ENCODE assay signal across 16 mouse cellular contexts in the genomic region with DNA sequence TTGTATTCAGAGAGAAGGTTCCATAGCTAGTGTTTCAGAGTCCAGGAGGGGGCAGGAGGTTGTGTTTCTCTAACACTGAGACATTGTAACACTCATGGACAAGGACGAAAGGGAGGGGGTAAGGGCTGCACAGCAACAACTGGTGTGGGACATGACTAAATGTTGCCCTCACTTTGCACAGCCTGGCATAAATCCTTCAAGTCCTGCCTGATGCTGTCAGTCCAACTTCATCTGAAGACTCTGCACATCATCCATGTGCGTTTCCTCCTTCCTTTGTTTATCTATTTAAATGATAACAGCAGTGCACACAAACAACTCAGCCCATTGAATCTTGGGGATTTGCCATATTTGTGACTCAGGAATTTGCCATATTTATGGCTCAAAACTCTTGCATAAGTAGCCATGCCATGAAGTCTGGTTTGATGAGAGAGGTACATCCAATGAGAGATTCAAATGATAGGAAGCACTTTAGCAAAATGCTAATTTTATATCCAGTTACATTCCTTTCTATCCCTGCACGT.
"Had no signal": no experiment of that assay in that cellular context is flagged by ENCODE, and none has a peak within 500 bp of the region (broad histone marks: within the 10 kb centered on the region; RNA-seq: fewer than 3 reads in every experiment).

No protein-coding gene starts in this region.

- H3K4me1 ChIP-seq: limb, embryonic 15.5 days; liver, embryonic 12.5 days; midbrain, embryonic 12.5 days; neural tube, embryonic 13.5 days had no signal

- DNase-seq: kidney, adult 11 months; kidney, adult 9 months; kidney, postnatal 36 days; layer of hippocampus, adult 9-11 months; layer of hippocampus, postnatal 36 days; lung, postnatal 36 days; right cerebral cortex, adult 18-20 months; thymus, adult 2 months; thymus, postnatal 25 days had no signal

- H3K9me3 ChIP-seq: limb, embryonic 15.5 days; liver, embryonic 12.5 days; midbrain, embryonic 12.5 days; neural tube, embryonic 13.5 days had no signal

- H3K36me3 ChIP-seq: limb, embryonic 15.5 days; liver, embryonic 12.5 days; midbrain, embryonic 12.5 days; neural tube, embryonic 13.5 days had no signal

- H3K27ac ChIP-seq: kidney, postnatal 0 days; limb, embryonic 15.5 days; liver, embryonic 12.5 days; midbrain, embryonic 12.5 days; neural tube, embryonic 13.5 days; stomach, postnatal 0 days had no signal

- H3K4me2 ChIP-seq: limb, embryonic 15.5 days; liver, embryonic 12.5 days; midbrain, embryonic 12.5 days; neural tube, embryonic 13.5 days had no signal

- H3K9ac ChIP-seq: limb, embryonic 15.5 days; liver, embryonic 12.5 days; midbrain, embryonic 12.5 days; neural tube, embryonic 13.5 days had no signal

- ATAC-seq: liver, embryonic 12.5 days; midbrain, embryonic 16.5 days had no signal

- H3K4me3 ChIP-seq: limb, embryonic 15.5 days; liver, embryonic 12.5 days; midbrain, embryonic 12.5 days; neural tube, embryonic 13.5 days had no signal

- H3K27me3 ChIP-seq: limb, embryonic 15.5 days; liver, embryonic 12.5 days; midbrain, embryonic 12.5 days; neural tube, embryonic 13.5 days had no signal
